Mouse (Mus musculus): ENCODE measurements at regions not wholly inside any gene's neighbourhood (a gene's known extent, or its start where the extent isn't known, plus 50 kb on each side); places are given as distances from the start of the nearest gene placed in this dataset.

GRCm38 (mm10) chr5:77986449-77987047, 578.7 kb upstream of the Igfbp7 start:
- TF ChIP-seq GATA1 (IDR thresholded peaks at IDR 0.05; ENCODE audit: low read length) (no peak), TAL1 (IDR thresholded peaks at IDR 0.05; ENCODE audit: low read length) (no peak)
